Mouse (Mus musculus) thymus, adult 2 months (tissue): ENCODE data around the gene Igdcc3.

ENCODE experiments used
- CTCF ChIP-seq: fragments of 200-500 bp; IDR thresholded peaks from 2 replicates; pipeline ENCODE4 v1.5.1; 2012; ENCODE audit warnings: mild to moderate bottlenecking, control low read depth, low read length, moderate library complexity, borderline replicate concordance; ENCODE audit not compliant: control insufficient read depth, poor library complexity, insufficient read depth; ENCODE audit errors: extremely low read depth
- POLR2A ChIP-seq: fragments of 200-500 bp; IDR thresholded peaks from 2 replicates; pipeline ENCODE4 v1.6.1; 2012; ENCODE audit warnings: mild to moderate bottlenecking, low read length, control low read depth, moderate library complexity; ENCODE audit not compliant: control insufficient read depth, poor library complexity, insufficient read depth; ENCODE audit errors: extremely low read depth

DNA sequence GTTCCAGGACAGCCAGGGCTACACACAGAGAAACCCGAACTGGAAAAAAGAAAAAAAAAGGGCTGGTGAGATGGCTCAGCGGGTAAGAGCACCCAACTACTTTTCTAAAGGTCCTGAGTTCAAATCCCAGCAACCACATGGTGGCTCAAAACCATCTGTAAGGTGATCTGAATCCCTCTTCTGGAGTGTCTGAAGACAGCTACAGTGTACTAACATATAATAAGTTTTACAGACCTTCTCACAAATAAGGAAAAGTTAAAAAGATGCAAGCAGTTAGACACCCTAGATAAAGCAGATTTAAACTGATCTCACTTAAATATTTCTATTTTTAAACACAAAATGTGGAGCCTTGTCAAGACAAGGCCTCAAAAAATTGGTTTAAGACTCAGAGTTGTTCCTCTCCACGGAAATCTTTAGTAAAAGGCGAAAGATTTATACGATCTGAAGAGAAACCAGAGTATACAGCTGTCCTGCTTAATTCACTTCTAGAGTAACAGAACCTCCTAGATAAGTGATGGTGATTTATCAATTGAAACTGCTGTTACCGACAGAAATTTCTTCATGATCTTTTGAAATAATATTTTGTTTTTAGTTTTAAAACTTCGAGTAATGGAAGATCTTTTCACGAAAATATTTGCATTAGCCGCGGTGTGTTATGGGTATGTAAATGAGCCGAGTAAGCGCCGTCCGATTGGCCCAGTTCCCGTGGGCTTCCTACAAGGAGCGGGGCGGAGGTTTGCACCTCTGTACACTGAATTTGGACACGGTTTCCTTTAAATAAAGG lies 60.6 kb downstream of the Igdcc3 start:
- TF ChIP-seq POLR2A = no peak
- TF ChIP-seq CTCF = no peak
